Mouse (Mus musculus) intestine, embryonic 14.5 days (tissue): ENCODE measurements around the gene Atp8a2. TPM values are rescaled to one million over a fixed set of nuclear protein-coding genes. Genes with fewer than 3 reads are reported as not detected.
"Not testable (repeated sequence)": the region's sequence is repeated elsewhere in the genome, so short reads cannot be mapped to it uniquely, and the experiment has no call there.

ENCODE experiments used
- ATAC-seq: fragments of 200-750 bp; cut with Nextera tagmentation; replicated peaks from 2 replicates; pipeline ENCODE4 v1.8.0; 2017; ENCODE audit warnings: low read depth, moderate number of reproducible peaks, moderate TSS enrichment, moderate library complexity; ENCODE audit not compliant: low FRiP score, low TSS enrichment
- DNase-seq: peaks from one replicate; pipeline ENCODE4 v3.0.0-alpha.2; 2018; ENCODE audit warnings: low spot score
- H3K27ac ChIP-seq: fragments of 300-500 bp; sonication (generic); 2 replicates; pipeline ENCODE4 v1.5.1; 2014; ENCODE audit warnings: low read depth, mild to moderate bottlenecking, control low read depth
- H3K27me3 ChIP-seq: fragments of 300-500 bp; sonication (generic); replicated peaks from 2 replicates; pipeline ENCODE4 v1.6.1; 2014; ENCODE audit warnings: low read length, control low read depth; ENCODE audit not compliant: control insufficient read depth, insufficient read depth
- H3K36me3 ChIP-seq: fragments of 300-500 bp; sonication (generic); 2 replicates; pipeline ENCODE4 v1.6.1; 2014; ENCODE audit warnings: low read length, control low read depth; ENCODE audit not compliant: control insufficient read depth, insufficient read depth
- H3K4me1 ChIP-seq: fragments of 300-500 bp; sonication (generic); replicated peaks from 2 replicates; pipeline ENCODE4 v1.6.1; 2014; ENCODE audit warnings: low read length, control low read depth, mixed read lengths; ENCODE audit not compliant: control insufficient read depth, insufficient read depth
- H3K4me2 ChIP-seq: fragments of 300-500 bp; sonication (generic); 2 replicates; pipeline ENCODE4 v1.6.1; 2014; ENCODE audit warnings: low read length
- H3K4me3 ChIP-seq: fragments of 300-500 bp; sonication (generic); 2 replicates; pipeline ENCODE4 v1.5.1; 2014; ENCODE audit warnings: low read depth, low read length, control low read depth, mixed read lengths
- H3K9ac ChIP-seq: fragments of 300-500 bp; sonication (generic); 2 replicates; pipeline ENCODE4 v1.6.1; 2014; ENCODE audit warnings: mild to moderate bottlenecking, low read length
- H3K9me3 ChIP-seq: fragments of 300-500 bp; sonication (generic); 2 replicates; pipeline ENCODE4 v1.6.1; 2016; ENCODE audit warnings: low read length, control low read depth; ENCODE audit not compliant: control insufficient read depth
- WGBS: fragments of 180-500 bp; shearing (Covaris S2); extraction: QIAGEN DNeasy Blood & Tissue Kit; methylation state at CpG from one replicate; pipeline ENCODE4 v1.1.7; 2014; 5-methylcytosine and 5-hydroxymethylcytosine counted together
- polyA plus RNA-seq: library from polyadenylated mRNA; unstranded; fragments of >200 nt; fragmentation: Nextera tagmentation; extraction: Ambion mirVana; gene quantifications from 2 replicates; pipeline ENCODE4 v1.2.1, GENCODE M21; 2014

Atp8a2 gene
- polyA plus RNA-seq, 1 experiment from 2014 or later: 9.0 TPM

DNA sequence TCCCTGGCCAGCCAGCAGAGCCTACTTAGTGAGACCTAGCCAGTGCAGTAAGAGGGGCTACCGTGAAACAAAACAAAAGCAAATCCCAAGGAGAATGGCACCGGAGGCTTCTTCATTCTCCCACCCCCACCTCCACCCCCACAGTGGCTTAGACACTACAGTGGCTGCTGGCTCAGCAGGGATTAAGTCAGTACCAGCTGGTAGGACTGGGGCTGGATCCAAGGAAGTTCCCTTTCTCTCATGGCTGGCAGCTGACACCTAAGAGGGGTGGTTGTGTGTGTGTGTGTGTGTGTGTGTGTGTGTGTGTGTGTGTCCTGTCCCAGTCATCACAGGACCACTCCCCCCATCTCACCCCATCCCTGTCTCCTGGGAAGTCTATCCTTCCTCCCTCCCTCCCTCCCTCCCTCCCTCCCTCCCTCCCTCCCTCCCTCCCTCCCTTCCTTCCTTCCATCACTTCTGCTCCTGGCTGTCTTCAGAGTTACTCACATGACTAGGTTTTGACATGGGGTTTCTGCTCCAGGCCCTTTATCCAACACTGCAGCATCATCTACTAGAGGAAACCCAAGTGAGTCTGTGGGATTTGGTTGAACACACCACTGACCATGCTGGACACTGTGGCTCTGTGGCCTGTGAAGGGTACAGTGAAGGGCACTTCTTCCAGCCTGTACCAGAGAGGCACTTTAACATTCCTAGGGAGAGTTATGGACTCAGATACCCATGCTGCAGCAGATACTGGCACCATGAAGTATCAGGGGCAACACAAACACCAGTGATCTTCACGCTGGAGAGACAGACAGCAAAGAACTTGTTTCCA, 358.3 kb downstream of the Atp8a2 start:
- H3K36me3 ChIP-seq, ATAC-seq, H3K27ac ChIP-seq, H3K4me1 ChIP-seq, H3K9ac ChIP-seq, H3K4me3 ChIP-seq, H3K27me3 ChIP-seq, H3K9me3 ChIP-seq, H3K4me2 ChIP-seq: not testable (repeated sequence)
- DNase-seq: peak; percentile 3
- WGBS: 87% methylated on average over 1 of the region's 3 CpGs

DNA sequence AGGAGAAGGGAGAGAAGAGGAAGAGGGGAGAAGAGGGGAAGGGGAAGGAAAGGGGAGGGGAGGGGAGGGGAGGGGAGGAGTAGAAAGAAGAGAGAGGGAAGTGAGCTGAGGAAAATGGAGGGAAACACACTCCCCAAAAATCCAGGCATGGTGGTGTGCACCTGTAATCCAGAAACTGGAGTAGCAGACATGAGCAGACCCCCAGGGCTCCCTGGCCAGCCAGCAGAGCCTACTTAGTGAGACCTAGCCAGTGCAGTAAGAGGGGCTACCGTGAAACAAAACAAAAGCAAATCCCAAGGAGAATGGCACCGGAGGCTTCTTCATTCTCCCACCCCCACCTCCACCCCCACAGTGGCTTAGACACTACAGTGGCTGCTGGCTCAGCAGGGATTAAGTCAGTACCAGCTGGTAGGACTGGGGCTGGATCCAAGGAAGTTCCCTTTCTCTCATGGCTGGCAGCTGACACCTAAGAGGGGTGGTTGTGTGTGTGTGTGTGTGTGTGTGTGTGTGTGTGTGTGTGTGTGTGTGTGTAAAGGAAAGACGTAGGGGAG, 359.2 kb downstream of the Atp8a2 start:
- WGBS: no CpG with 5 or more reads among the region's 3 CpGs
- DNase-seq: not testable (repeated sequence)

DNA sequence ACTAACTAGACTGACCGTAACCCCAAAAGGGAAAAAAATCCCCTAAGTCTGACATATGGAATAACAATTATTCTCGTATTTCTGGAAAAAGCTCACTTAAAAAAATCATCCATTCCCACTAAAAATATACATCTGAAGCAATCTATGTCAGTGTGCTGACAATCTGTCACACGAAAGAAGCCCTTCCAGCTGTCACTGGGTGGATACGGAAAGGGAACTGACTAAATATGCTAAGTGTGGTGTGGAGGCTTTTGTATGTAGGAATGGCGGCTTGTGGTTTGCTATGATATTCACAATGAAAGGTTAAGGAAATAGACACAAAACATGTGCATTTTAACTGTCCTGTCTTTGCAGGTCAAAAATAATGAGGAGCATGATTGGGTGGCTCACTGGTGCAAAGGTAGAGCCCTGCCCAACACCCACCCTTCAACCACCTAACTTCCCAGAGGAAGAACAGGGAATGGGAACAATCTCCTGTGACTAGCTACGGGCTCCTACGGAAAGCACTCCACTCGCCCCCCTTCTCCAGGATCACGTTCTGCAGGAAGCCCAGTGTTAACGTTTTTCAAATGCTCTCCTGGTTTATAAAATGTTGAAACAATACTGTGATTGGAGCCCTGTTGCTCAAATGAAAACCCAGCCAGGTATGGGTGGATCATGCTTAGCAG, 360.0 kb downstream of the Atp8a2 start:
- no peaks in the 10 kb centered on the region for H3K36me3 ChIP-seq
- DNase-seq (no peak), ATAC-seq (no peak)
- H3K4me1 ChIP-seq: peaks cover 5% of the 10 kb centered on the region; the same call in 1 of the 2 replicates
- no peaks in the 10 kb centered on the region for H3K27me3 ChIP-seq
- H3K27ac ChIP-seq: no peak overlapping the region
- H3K9me3 ChIP-seq: no peaks in the 10 kb centered on the region
- no peak overlapping the region for H3K4me2 ChIP-seq
- no peak overlapping the region for H3K4me3 ChIP-seq
- no peak overlapping the region for H3K9ac ChIP-seq
- 52% methylated on average over 10 of the region's 10 CpGs for whole genome bisulfite sequencing

More for the DNA sequence above, 359.2 kb downstream of the Atp8a2 start:
- H3K4me1 ChIP-seq, ATAC-seq, H3K9me3 ChIP-seq, H3K4me2 ChIP-seq, H3K36me3 ChIP-seq, H3K27ac ChIP-seq, H3K4me3 ChIP-seq, H3K9ac ChIP-seq, H3K27me3 ChIP-seq: not testable (repeated sequence)

DNA sequence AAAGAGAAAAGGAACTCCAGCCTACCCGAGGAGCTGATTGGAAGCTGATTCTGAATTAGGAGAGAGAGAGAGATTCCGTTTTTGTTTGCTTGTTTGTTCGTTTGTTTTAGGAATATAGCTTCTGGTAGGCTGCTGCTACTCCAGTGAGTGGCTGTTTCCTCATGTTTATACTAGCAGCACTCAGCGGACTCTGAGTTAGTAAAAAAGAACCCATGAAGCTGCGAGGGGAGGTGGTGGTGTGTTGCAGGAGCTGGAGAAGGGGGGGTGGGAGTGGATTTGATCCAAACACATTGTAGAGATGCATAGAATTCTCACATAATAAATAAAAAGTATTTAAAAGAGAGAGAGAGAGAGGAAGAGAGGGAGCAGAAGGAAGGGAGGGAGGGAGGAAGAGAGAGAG, 367.4 kb downstream of the Atp8a2 start:
- DNase-seq (no peak), ATAC-seq (no peak)
- Histone ChIP-seq H3K9ac (no peak overlapping the region), H3K27ac (no peak overlapping the region), H3K4me3 (no peak overlapping the region), H3K27me3 (no peaks in the 10 kb centered on the region), H3K9me3 (no peaks in the 10 kb centered on the region), H3K4me1 (peaks cover 18% of the 10 kb centered on the region; the same call in 1 of the 2 replicates), H3K36me3 (no peaks in the 10 kb centered on the region), H3K4me2 (no peak overlapping the region)
- WGBS: 55% methylated on average over 5 of the region's 5 CpGs

DNA sequence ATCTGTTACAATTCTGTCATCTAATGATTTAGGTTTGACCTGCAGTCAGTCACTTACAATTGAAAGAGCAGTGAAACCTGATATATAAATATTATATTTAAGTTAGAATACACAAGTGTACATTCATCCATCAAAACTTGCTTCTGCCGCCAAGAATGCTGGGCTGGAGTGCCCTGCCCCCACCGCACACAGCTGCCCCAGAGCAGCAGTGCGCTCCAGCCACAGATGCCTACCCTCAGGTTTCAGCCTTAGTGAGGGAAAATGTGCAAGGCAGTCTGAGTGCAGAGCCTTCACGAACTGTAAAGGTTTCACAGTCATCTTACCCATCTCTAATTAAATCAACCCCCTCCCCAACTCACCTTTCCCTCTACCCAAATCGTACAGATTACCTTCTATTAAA, 369.6 kb downstream of the Atp8a2 start:
- no peaks in the 10 kb centered on the region for H3K36me3 ChIP-seq
- no peak overlapping the region for H3K27ac ChIP-seq
- no peaks in the 10 kb centered on the region for H3K9me3 ChIP-seq
- no peaks in the 10 kb centered on the region for H3K27me3 ChIP-seq
- no peak for ATAC-seq
- H3K9ac ChIP-seq: no peak overlapping the region
- no peak overlapping the region for H3K4me3 ChIP-seq
- DNase-seq: no peak
- WGBS: 36% methylated on average over 5 of the region's 5 CpGs
- peaks cover 24% of the 10 kb centered on the region; the same call in 1 of the 2 replicates for H3K4me1 ChIP-seq
- no peak overlapping the region for H3K4me2 ChIP-seq

DNA sequence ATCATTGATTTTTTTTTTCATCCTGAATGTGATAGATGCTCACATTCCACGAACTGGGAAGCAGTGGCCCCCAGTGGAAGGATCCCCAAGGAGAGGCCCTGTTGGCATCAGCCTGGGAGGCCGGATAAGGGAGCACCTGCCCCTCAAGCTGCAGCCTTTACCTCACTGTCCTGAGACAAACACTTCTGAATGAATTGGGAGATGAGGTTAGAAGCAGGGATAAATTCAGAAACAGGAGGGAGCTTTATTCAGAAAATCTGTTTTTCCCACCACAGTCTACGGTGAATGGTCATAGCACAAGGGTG, 376.9 kb downstream of the Atp8a2 start:
- WGBS: 60% methylated on average over 3 of the region's 3 CpGs
- no peaks in the 10 kb centered on the region for H3K9me3 ChIP-seq
- H3K4me1 ChIP-seq: peaks cover 8% of the 10 kb centered on the region; the same call in 1 of the 2 replicates
- H3K9ac ChIP-seq: no peak overlapping the region
- no peak overlapping the region for H3K27ac ChIP-seq
- no peak for DNase-seq
- ATAC-seq: no peak
- no peak overlapping the region for H3K4me3 ChIP-seq
- H3K36me3 ChIP-seq: no peaks in the 10 kb centered on the region
- H3K4me2 ChIP-seq: no peak overlapping the region
- no peaks in the 10 kb centered on the region for H3K27me3 ChIP-seq

DNA sequence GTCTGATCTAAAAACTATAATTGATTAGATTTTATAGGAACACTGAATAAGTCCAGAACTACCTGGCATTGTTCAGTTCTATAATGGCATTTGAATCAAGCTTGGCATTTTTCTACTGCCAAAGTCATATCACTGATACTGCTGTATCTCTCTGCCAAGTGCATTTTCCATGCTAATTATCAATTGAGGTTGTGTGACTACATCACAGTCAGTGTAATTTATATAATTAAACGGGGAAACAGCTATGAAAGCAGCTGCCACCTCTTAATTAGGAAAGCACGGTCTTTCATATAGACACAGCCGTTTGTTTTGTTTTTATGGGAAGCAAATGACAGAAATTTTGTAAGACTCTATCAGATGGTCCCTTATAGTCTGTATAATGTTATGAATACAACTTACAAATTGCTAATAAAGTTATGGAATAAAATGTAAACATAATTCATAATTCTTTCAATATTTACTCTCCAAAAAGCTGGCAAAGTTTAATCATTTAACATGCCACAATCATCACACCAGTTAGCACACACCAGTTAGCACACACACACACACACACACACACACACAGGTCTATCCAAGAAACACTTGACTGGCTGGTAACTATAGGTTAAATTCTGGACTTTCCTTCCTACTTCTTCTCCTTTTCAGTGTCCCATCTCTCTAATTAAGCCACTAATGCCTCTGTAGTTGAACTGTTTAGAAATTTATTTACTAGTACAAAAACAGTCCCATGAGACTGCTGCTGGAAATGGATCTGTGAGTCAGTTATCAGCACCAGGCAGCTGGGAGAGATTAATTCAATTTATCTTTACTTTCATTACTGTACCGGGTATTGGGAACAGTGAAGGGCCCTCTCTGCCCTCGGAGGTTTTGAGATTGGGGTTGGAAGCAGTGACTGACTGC, 377.5 kb downstream of the Atp8a2 start:
- ATAC-seq (no peak), DNase-seq (no peak)
- H3K9me3 ChIP-seq: no peaks in the 10 kb centered on the region
- H3K27me3 ChIP-seq: no peaks in the 10 kb centered on the region
- H3K27ac ChIP-seq: no peak overlapping the region
- peaks cover 4% of the 10 kb centered on the region; the same call in 1 of the 2 replicates for H3K4me1 ChIP-seq
- H3K9ac ChIP-seq: no peak overlapping the region
- H3K4me3 ChIP-seq: no peak overlapping the region
- WGBS: 62% methylated on average over 5 of the region's 5 CpGs
- no peaks in the 10 kb centered on the region for H3K36me3 ChIP-seq
- no peak overlapping the region for H3K4me2 ChIP-seq

DNA sequence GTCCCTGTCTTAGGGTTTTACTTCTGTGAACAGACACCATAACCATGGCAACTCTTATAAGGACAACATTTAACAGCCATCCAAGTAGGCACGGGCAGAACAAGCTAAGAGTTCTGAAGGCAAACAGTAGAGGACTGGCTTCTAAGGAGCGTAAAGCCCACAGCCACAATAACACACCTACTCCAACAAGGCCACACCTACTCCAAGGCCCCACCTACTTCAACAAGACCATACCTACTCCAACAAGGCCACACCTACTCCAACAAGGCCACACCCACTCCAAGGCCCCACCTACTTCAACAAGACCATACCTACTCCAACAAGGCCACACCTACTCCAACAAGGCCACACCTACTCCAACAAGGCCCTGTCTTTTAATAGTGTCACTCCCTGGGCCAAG, 386.7 kb downstream of the Atp8a2 start:
- H3K4me3 ChIP-seq, H3K4me2 ChIP-seq, H3K27ac ChIP-seq, DNase-seq, H3K9ac ChIP-seq, H3K9me3 ChIP-seq, H3K27me3 ChIP-seq, H3K36me3 ChIP-seq, ATAC-seq: not testable (repeated sequence)
- H3K4me1 ChIP-seq: peaks cover 21% of the 10 kb centered on the region
- WGBS: 85% methylated on average over 2 of the region's 2 CpGs
